Mouse (Mus musculus): Measurements from ENCODE around the gene Eps15l1. TPM values are rescaled to one million over a fixed set of nuclear protein-coding genes. Genes with fewer than 3 reads are reported as not detected.

Eps15l1 gene
- polyA plus RNA-seq, 1 experiment from 2014 or later = 74.3 TPM

GRCm38 (mm10) chr8:72360162-72360561, 61.1 kb downstream of the Eps15l1 start:
- Histone ChIP-seq H3K9me3 (no peaks in the 10 kb centered on the region), H3K4me1 (replicated peaks) (no peaks in the 10 kb centered on the region), H3K4me3 (no peak overlapping the region), H3K36me3 (peaks cover 98% of the 10 kb centered on the region), H3K27me3 (ENCODE audit: insufficient read depth, poor library complexity, severe bottlenecking) (no peaks in the 10 kb centered on the region), H3K27ac (no peak overlapping the region)
- DNase-seq (ENCODE audit: low spot score) = no peak

GRCm38 (mm10) chr8:72356593-72356992, 64.7 kb downstream of the Eps15l1 start:
- Histone ChIP-seq H3K9me3 (no peaks in the 10 kb centered on the region), H3K36me3 (peaks cover 98% of the 10 kb centered on the region), H3K27me3 (ENCODE audit: insufficient read depth, poor library complexity, severe bottlenecking) (no peaks in the 10 kb centered on the region), H3K4me3 (no peak overlapping the region), H3K27ac (no peak overlapping the region), H3K4me1 (replicated peaks) (no peaks in the 10 kb centered on the region; the same call in 1 of the 2 replicates)
- DNase-seq (ENCODE audit: low spot score) = no peak
- 92% methylated on average over 3 of the region's 3 CpGs for WGBS

- Histone ChIP-seq H3K27ac (no peak overlapping the region), H3K9me3 (no peaks in the 10 kb centered on the region), H3K4me1 (replicated peaks) (no peaks in the 10 kb centered on the region; the same call in 1 of the 2 replicates), H3K27me3 (ENCODE audit: insufficient read depth, poor library complexity, severe bottlenecking) (no peaks in the 10 kb centered on the region), H3K4me3 (no peak overlapping the region), H3K36me3 (peaks cover 83% of the 10 kb centered on the region)
- DNase-seq (ENCODE audit: low spot score) = no peak
- 83% methylated on average over 11 of the region's 11 CpGs for WGBS
Observed at GRCm38 (mm10) chr8:72354272-72354671, 67.0 kb downstream of the Eps15l1 start.

GRCm38 (mm10) chr8:72353700-72354045, 67.6 kb downstream of the Eps15l1 start:
- H3K4me1 ChIP-seq (replicated peaks) = no peaks in the 10 kb centered on the region; the same call in 1 of the 2 replicates
- peaks cover 83% of the 10 kb centered on the region for H3K36me3 ChIP-seq
- 91% methylated on average over 7 of the region's 7 CpGs for WGBS

GRCm38 (mm10) chr8:72352951-72353699, 68.1 kb downstream of the Eps15l1 start:
- no peak for DNase-seq (ENCODE audit: low spot score)
- WGBS = 86% methylated on average over 8 of the region's 8 CpGs
- Histone ChIP-seq H3K27ac (no peak overlapping the region), H3K9me3 (no peaks in the 10 kb centered on the region), H3K4me3 (no peak overlapping the region), H3K36me3 (peaks cover 83% of the 10 kb centered on the region), H3K27me3 (ENCODE audit: insufficient read depth, poor library complexity, severe bottlenecking) (no peaks in the 10 kb centered on the region), H3K4me1 (replicated peaks) (no peaks in the 10 kb centered on the region; the same call in 1 of the 2 replicates)

More at GRCm38 (mm10) chr8:72353700-72354045, 67.6 kb downstream of the Eps15l1 start:
- no peak overlapping the region for H3K27ac ChIP-seq
- H3K4me3 ChIP-seq = no peak overlapping the region
- H3K9me3 ChIP-seq = no peaks in the 10 kb centered on the region
- no peak for DNase-seq (ENCODE audit: low spot score)
- no peaks in the 10 kb centered on the region for H3K27me3 ChIP-seq (ENCODE audit: insufficient read depth, poor library complexity, severe bottlenecking)

GRCm38 (mm10) chr8:72351405-72352005, 69.8 kb downstream of the Eps15l1 start:
- Histone ChIP-seq H3K36me3 (peaks cover 80% of the 10 kb centered on the region), H3K4me3 (no peak overlapping the region), H3K27me3 (ENCODE audit: insufficient read depth, poor library complexity, severe bottlenecking) (no peaks in the 10 kb centered on the region), H3K9me3 (no peaks in the 10 kb centered on the region), H3K4me1 (replicated peaks) (no peaks in the 10 kb centered on the region; the same call in 1 of the 2 replicates), H3K27ac (no peak overlapping the region)
- WGBS = 92% methylated on average over 7 of the region's 7 CpGs
- DNase-seq (ENCODE audit: low spot score) = no peak

DNA sequence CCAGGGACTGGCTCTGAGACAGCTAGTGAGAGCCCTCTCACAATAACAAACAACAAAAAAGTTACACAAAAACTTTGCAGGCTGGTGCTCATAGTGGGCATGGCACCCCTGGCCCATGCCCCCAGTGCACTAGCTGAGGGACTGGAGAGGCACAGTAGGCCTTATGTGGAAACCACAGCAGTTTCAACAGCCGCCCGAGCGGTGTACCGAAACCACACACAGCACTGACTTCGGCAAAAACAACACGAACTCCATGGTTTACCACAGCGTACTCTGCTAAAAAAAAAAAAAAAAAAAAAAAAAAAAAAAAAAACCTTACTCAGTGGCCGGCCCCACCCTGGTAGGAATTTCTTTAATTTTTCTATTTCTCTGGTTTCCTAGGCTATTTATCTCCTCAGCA, 70.5 kb downstream of the Eps15l1 start:
- DNase-seq (ENCODE audit: low spot score) = no peak
- no peaks in the 10 kb centered on the region; the same call in 1 of the 2 replicates for H3K4me1 ChIP-seq (replicated peaks)
- H3K36me3 ChIP-seq = peaks cover 80% of the 10 kb centered on the region
- WGBS = 95% methylated on average over 8 of the region's 8 CpGs
- H3K27ac ChIP-seq = no peak overlapping the region
- no peaks in the 10 kb centered on the region for H3K9me3 ChIP-seq
- H3K4me3 ChIP-seq = no peak overlapping the region
- no peaks in the 10 kb centered on the region for H3K27me3 ChIP-seq (ENCODE audit: insufficient read depth, poor library complexity, severe bottlenecking)

GRCm38 (mm10) chr8:72349838-72350237, 71.4 kb downstream of the Eps15l1 start:
- H3K36me3 ChIP-seq = peaks cover 80% of the 10 kb centered on the region
- no peak overlapping the region for H3K27ac ChIP-seq
- H3K9me3 ChIP-seq = no peaks in the 10 kb centered on the region
- H3K4me3 ChIP-seq = no peak overlapping the region
- no peaks in the 10 kb centered on the region; the same call in 1 of the 2 replicates for H3K4me1 ChIP-seq (replicated peaks)
- no peaks in the 10 kb centered on the region for H3K27me3 ChIP-seq (ENCODE audit: insufficient read depth, poor library complexity, severe bottlenecking)
- 95% methylated on average over 9 of the region's 9 CpGs for WGBS
- no peak for DNase-seq (ENCODE audit: low spot score)

GRCm38 (mm10) chr8:72348956-72349355, 72.3 kb downstream of the Eps15l1 start:
- Histone ChIP-seq H3K9me3 (no peaks in the 10 kb centered on the region), H3K36me3 (peaks cover 79% of the 10 kb centered on the region)
- 82% methylated on average over 1 of the region's 1 CpGs for WGBS

DNA sequence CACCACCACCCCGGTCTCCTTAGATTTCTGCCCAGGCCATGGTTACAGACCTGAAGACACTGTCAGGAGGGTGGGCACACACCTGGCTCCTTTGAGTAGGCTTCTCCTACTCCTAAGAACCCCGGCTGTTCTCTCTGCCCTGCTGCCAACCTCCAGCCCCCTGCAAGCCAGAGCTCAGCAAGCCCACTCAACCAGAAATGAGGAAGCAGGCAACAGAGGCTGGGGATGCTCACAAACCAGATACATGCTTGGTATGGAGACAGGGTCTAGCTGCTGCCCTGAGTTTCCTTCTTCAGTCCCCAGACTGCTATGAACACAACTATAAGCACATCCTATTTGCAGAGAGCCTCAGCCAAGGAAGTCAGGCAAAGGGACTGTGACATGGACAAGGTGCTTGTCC, 73.1 kb downstream of the Eps15l1 start:
- DNase-seq (ENCODE audit: low spot score) = no peak
- no peaks in the 10 kb centered on the region for H3K9me3 ChIP-seq
- no peak overlapping the region for H3K27ac ChIP-seq
- peaks cover 78% of the 10 kb centered on the region for H3K36me3 ChIP-seq
- H3K4me3 ChIP-seq = no peak overlapping the region
- no peaks in the 10 kb centered on the region for H3K4me1 ChIP-seq (replicated peaks)
- H3K27me3 ChIP-seq (ENCODE audit: insufficient read depth, poor library complexity, severe bottlenecking) = no peaks in the 10 kb centered on the region
- WGBS = 95% methylated on average over 2 of the region's 2 CpGs

More at GRCm38 (mm10) chr8:72348956-72349355, 72.3 kb downstream of the Eps15l1 start:
- no peak for DNase-seq (ENCODE audit: low spot score)
- H3K27ac ChIP-seq = no peak overlapping the region
- no peak overlapping the region for H3K4me3 ChIP-seq
- H3K4me1 ChIP-seq (replicated peaks) = no peaks in the 10 kb centered on the region
- H3K27me3 ChIP-seq (ENCODE audit: insufficient read depth, poor library complexity, severe bottlenecking) = no peaks in the 10 kb centered on the region

- Histone ChIP-seq H3K27ac (no peak overlapping the region), H3K9me3 (no peaks in the 10 kb centered on the region), H3K36me3 (peaks cover 77% of the 10 kb centered on the region), H3K4me3 (no peak overlapping the region), H3K4me1 (replicated peaks) (no peaks in the 10 kb centered on the region), H3K27me3 (ENCODE audit: insufficient read depth, poor library complexity, severe bottlenecking) (no peaks in the 10 kb centered on the region)
- 82% methylated on average over 1 of the region's 1 CpGs for WGBS
- DNase-seq (ENCODE audit: low spot score) = no peak
Observed at GRCm38 (mm10) chr8:72347553-72347952, 73.7 kb downstream of the Eps15l1 start.

DNA sequence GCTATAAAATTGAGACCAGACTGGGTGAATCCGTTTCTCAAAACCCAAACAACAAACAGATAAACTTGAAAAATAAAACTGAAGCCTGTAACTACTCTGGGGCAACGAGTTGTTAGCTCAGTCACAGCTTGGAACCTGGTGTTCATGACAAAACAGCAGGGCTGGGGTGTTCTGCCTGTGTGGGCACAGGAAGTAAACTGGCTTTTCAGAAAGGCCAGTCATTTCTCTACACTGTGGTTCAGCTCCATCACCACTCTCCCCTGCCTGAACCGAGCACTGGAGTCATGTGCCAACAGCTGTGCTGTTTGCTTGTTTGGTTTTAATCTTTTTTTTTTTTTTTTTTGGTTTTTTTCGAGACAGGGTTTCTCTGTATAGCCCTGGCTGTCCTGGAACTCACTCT, 77.5 kb downstream of the Eps15l1 start:
- Histone ChIP-seq H3K4me3 (no peak overlapping the region), H3K4me1 (replicated peaks) (no peaks in the 10 kb centered on the region), H3K9me3 (no peaks in the 10 kb centered on the region), H3K27ac (no peak overlapping the region), H3K27me3 (ENCODE audit: insufficient read depth, poor library complexity, severe bottlenecking) (no peaks in the 10 kb centered on the region), H3K36me3 (peaks cover 95% of the 10 kb centered on the region)
- DNase-seq (ENCODE audit: low spot score) = no peak
- WGBS = 81% methylated on average over 4 of the region's 4 CpGs

GRCm38 (mm10) chr8:72342556-72343300, 78.5 kb downstream of the Eps15l1 start:
- Histone ChIP-seq H3K27me3 (ENCODE audit: insufficient read depth, poor library complexity, severe bottlenecking) (no peaks in the 10 kb centered on the region), H3K36me3 (peaks cover 95% of the 10 kb centered on the region), H3K4me1 (replicated peaks) (no peaks in the 10 kb centered on the region), H3K4me3 (no peak overlapping the region), H3K27ac (no peak overlapping the region), H3K9me3 (no peaks in the 10 kb centered on the region)
- 92% methylated on average over 5 of the region's 5 CpGs for WGBS
- DNase-seq (ENCODE audit: low spot score) = no peak
